Mouse (Mus musculus): Measurements from ENCODE around the gene Lcn9. TPM values are rescaled to one million over a fixed set of nuclear protein-coding genes. Genes with fewer than 3 reads are reported as not detected.

Lcn9 gene
- polyA plus RNA-seq, 1 experiment from 2014 or later, result not detected

DNA sequence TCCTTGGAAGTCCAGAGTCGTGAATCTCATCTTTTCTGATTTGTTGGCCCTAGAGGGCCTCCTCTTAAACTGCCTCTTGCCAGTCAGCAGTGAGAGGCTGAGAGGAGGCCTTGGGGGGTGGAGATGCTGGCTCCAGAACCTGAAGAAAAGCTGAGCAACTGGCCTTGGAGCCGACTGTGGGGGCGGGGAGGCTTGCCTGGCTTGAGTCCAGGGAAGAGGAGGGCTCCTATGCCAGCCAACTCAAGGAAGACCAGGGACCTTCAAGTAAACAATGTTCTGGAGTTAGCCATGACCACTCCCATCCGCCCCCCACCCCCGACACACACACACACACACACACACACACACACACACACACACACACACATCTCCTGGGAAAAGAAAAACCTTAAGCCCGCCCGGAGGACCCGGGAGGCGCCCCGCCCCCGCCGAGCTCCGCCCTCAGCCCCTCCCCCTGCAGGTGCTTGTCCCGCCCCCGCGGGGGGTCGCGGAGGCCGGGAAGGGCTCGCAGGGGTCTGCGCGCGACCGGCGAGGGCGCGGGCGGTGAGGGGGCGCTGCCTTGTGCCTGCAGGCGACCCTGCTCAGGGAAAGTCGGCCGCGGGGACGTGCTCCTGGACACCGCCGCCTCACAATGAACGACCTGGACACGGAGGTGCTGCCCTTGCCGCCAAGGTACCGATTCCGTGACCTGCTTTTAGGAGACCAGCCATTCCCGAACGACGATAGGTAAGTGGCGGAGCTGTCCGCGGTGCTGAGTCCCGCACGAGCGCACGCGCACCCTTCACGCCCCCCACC lies 40.6 kb downstream of the Lcn9 start, which contains the start of gene Kcnt1:
Kcnt1 (plus strand) TSS at position 398 of the 795 bp plus-strand sequence.
- H3K9me3 ChIP-seq (ENCODE audit: control insufficient read depth, low read length), result no peaks in the 10 kb centered on the region
- peak; percentile 48 for DNase-seq (ENCODE audit: low spot score)
- peak; percentile 46; the same call in 1 of the 2 replicates for ATAC-seq (ENCODE audit: low FRiP score, low TSS enrichment)
- no peaks in the 10 kb centered on the region; the same call in 1 of the 2 replicates for H3K4me1 ChIP-seq (replicated peaks; ENCODE audit: control insufficient read depth, insufficient read depth)
- H3K4me3 ChIP-seq (ENCODE audit: low read depth, low read length), result peak within 1 kb of the TSS; percentile 39
- H3K4me2 ChIP-seq (replicated peaks; ENCODE audit: low read depth), result peak within 1 kb of the TSS; percentile 74
- TF ChIP-seq EP300 (optimal IDR thresholded peaks at IDR 0.05), result no peak
- TF ChIP-seq CTCF (IDR thresholded peaks at IDR 0.05; ENCODE audit: low read depth), result no peak
- WGBS, result 2% methylated on average over 44 of the region's 53 CpGs
- no peaks in the 10 kb centered on the region for H3K36me3 ChIP-seq (ENCODE audit: control insufficient read depth, insufficient read depth, low read length)
- no peaks in the 10 kb centered on the region for H3K27me3 ChIP-seq (ENCODE audit: control insufficient read depth, insufficient read depth, low read length)
- no peak within 1 kb of the TSS for H3K27ac ChIP-seq (replicated peaks)
- no peak within 1 kb of the TSS for H3K9ac ChIP-seq (ENCODE audit: low read length)

DNA sequence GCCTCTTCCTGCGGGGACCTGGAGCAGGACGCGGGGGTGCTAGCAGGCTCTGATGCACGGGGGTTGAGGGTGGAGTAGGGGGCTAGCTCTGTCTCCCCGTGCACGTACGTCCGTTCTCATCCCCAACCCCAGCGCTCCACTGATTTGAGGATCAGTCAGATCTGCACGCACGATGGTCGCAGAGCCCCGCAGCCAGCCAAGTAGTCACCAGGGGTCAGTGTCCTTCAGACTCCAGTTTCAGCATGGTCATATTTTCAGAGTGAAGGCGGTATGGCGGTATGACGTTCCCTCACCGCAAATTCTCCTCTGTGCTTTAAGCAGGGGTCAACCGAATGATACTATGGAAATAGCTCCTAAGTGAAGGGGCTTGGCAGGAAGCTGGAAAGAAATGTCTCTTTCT lies 41.3 kb downstream of the Lcn9 start:
- no peak overlapping the region for H3K9ac ChIP-seq (ENCODE audit: low read length)
- WGBS, result 5% methylated on average over 18 of the region's 18 CpGs
- no peaks in the 10 kb centered on the region for H3K27me3 ChIP-seq (ENCODE audit: control insufficient read depth, insufficient read depth, low read length)
- DNase-seq (ENCODE audit: low spot score) (no peak), ATAC-seq (ENCODE audit: low FRiP score, low TSS enrichment) (no peak)
- no peak overlapping the region for H3K27ac ChIP-seq (replicated peaks)
- TF ChIP-seq EP300 (optimal IDR thresholded peaks at IDR 0.05) (no peak), CTCF (IDR thresholded peaks at IDR 0.05; ENCODE audit: low read depth) (0 out of 2 replicates have a peak, but pooled peaks have one; percentile 15)
- peak overlapping the region; percentile 39 for H3K4me3 ChIP-seq (ENCODE audit: low read depth, low read length)
- H3K4me1 ChIP-seq (replicated peaks; ENCODE audit: control insufficient read depth, insufficient read depth), result no peaks in the 10 kb centered on the region; the same call in 1 of the 2 replicates
- H3K4me2 ChIP-seq (replicated peaks; ENCODE audit: low read depth), result peak overlapping the region; percentile 74
- H3K36me3 ChIP-seq (ENCODE audit: control insufficient read depth, insufficient read depth, low read length), result no peaks in the 10 kb centered on the region
- H3K9me3 ChIP-seq (ENCODE audit: control insufficient read depth, low read length), result no peaks in the 10 kb centered on the region

GRCm38 (mm10) chr2:25865412-25865811 lies 42.5 kb downstream of the Lcn9 start:
- Histone ChIP-seq H3K27me3 (ENCODE audit: control insufficient read depth, insufficient read depth, low read length) (no peaks in the 10 kb centered on the region), H3K4me2 (replicated peaks; ENCODE audit: low read depth) (no peak overlapping the region), H3K4me3 (ENCODE audit: low read depth, low read length) (no peak overlapping the region), H3K9ac (ENCODE audit: low read length) (no peak overlapping the region), H3K4me1 (replicated peaks; ENCODE audit: control insufficient read depth, insufficient read depth) (no peaks in the 10 kb centered on the region; the same call in 1 of the 2 replicates), H3K36me3 (ENCODE audit: control insufficient read depth, insufficient read depth, low read length) (no peaks in the 10 kb centered on the region), H3K27ac (replicated peaks) (no peak overlapping the region), H3K9me3 (ENCODE audit: control insufficient read depth, low read length) (no peaks in the 10 kb centered on the region)
- no peak for DNase-seq (ENCODE audit: low spot score)
- ATAC-seq (ENCODE audit: low FRiP score, low TSS enrichment), result no peak
- TF ChIP-seq CTCF (IDR thresholded peaks at IDR 0.05; ENCODE audit: low read depth), result peak; percentile 49
- no peak for TF ChIP-seq EP300 (optimal IDR thresholded peaks at IDR 0.05)
- WGBS, result 15% methylated on average over 4 of the region's 4 CpGs

DNA sequence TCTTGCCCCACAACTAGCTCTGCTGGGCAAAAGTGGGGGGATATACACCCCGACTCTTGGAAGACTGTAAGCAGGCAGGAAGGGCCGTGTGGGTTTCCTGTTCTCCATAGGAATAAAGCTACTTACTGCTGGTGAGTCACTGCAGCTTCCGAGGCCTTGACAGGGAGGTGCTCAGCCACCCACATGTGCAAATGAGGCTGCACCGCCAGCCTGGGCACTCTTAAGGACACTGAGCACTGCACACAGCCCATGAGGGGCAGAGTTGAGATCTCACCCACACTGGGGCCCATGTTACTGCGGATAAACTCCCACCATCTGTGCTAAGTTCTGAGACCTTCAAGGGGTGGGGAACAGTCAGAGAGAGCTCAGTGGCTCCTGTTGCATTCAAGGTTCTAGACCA lies 43.7 kb downstream of the Lcn9 start:
- no peak overlapping the region for H3K4me3 ChIP-seq (ENCODE audit: low read depth, low read length)
- H3K27me3 ChIP-seq (ENCODE audit: control insufficient read depth, insufficient read depth, low read length), result no peaks in the 10 kb centered on the region
- no peak overlapping the region for H3K4me2 ChIP-seq (replicated peaks; ENCODE audit: low read depth)
- no peak overlapping the region for H3K27ac ChIP-seq (replicated peaks)
- H3K4me1 ChIP-seq (replicated peaks; ENCODE audit: control insufficient read depth, insufficient read depth), result no peaks in the 10 kb centered on the region; the same call in 1 of the 2 replicates
- 60% methylated on average over 5 of the region's 5 CpGs for WGBS
- H3K9me3 ChIP-seq (ENCODE audit: control insufficient read depth, low read length), result no peaks in the 10 kb centered on the region
- no peaks in the 10 kb centered on the region for H3K36me3 ChIP-seq (ENCODE audit: control insufficient read depth, insufficient read depth, low read length)
- no peak overlapping the region for H3K9ac ChIP-seq (ENCODE audit: low read length)
- no peak for TF ChIP-seq EP300 (optimal IDR thresholded peaks at IDR 0.05)
- no peak for TF ChIP-seq CTCF (IDR thresholded peaks at IDR 0.05; ENCODE audit: low read depth)
- no peak for ATAC-seq (ENCODE audit: low FRiP score, low TSS enrichment)
- DNase-seq (ENCODE audit: low spot score), result no peak

Other genes starting within 250 kb of the Lcn9 start
- gene Mamdc4, start 248.3 kb upstream of the Lcn9 start, polyA plus RNA-seq (2015; fragmentation: Nextera tagmentation; extraction: Ambion mirVana), result 0.34 and 0.55 TPM in 2 replicates
- 87.0 and 87.5 TPM in 2 replicates for gene Phpt1, start 247.9 kb upstream of the Lcn9 start, polyA plus RNA-seq (2015; fragmentation: Nextera tagmentation; extraction: Ambion mirVana)
- gene Ajm1, start 241.4 kb upstream of the Lcn9 start, polyA plus RNA-seq (2015; fragmentation: Nextera tagmentation; extraction: Ambion mirVana), result 0.29 and 0.52 TPM in 2 replicates
- 30.9 and 32.2 TPM in 2 replicates for gene Rabl6, start 214.6 kb upstream of the Lcn9 start, polyA plus RNA-seq (2015; fragmentation: Nextera tagmentation; extraction: Ambion mirVana)
- 0.21 and 0.34 TPM in 2 replicates for gene Ccdc183, start 205.5 kb upstream of the Lcn9 start, polyA plus RNA-seq (2015; fragmentation: Nextera tagmentation; extraction: Ambion mirVana)
- gene Tmem141, start 201.1 kb upstream of the Lcn9 start, polyA plus RNA-seq (2015; fragmentation: Nextera tagmentation; extraction: Ambion mirVana), result 32.4 and 33.3 TPM in 2 replicates
- 3.5 and 3.8 TPM in 2 replicates for gene Fcna, start 195.1 kb upstream of the Lcn9 start, polyA plus RNA-seq (2015; fragmentation: Nextera tagmentation; extraction: Ambion mirVana)
- 0.16 and 0.22 TPM in 2 replicates for gene Lcn8, start 170.0 kb upstream of the Lcn9 start, polyA plus RNA-seq (2015; fragmentation: Nextera tagmentation; extraction: Ambion mirVana)
- gene Lcn5, start 165.2 kb upstream of the Lcn9 start, polyA plus RNA-seq (2015; fragmentation: Nextera tagmentation; extraction: Ambion mirVana), result not detected in 2 replicates
- not detected in 2 replicates for gene Lcn6, start 146.4 kb upstream of the Lcn9 start, polyA plus RNA-seq (2015; fragmentation: Nextera tagmentation; extraction: Ambion mirVana)
- gene Lcn10, start 140.4 kb upstream of the Lcn9 start, polyA plus RNA-seq (2015; fragmentation: Nextera tagmentation; extraction: Ambion mirVana), result not detected in 2 replicates
- 0.39 TPM in 1 of 2 replicates, not detected in the other for gene Obp2a, start 123.1 kb upstream of the Lcn9 start, polyA plus RNA-seq (2015; fragmentation: Nextera tagmentation; extraction: Ambion mirVana)
- 53.9 and 55.6 TPM in 2 replicates for gene Bmyc, start 116.4 kb upstream of the Lcn9 start, polyA plus RNA-seq (2015; fragmentation: Nextera tagmentation; extraction: Ambion mirVana)
- not detected in 2 replicates for gene Obp2b, start 86.1 kb upstream of the Lcn9 start, polyA plus RNA-seq (2015; fragmentation: Nextera tagmentation; extraction: Ambion mirVana)
- gene Lcn3, start 57.6 kb upstream of the Lcn9 start, polyA plus RNA-seq (2015; fragmentation: Nextera tagmentation; extraction: Ambion mirVana), result not detected in 2 replicates
- not detected in 2 replicates for gene Lcn11, start 46.1 kb upstream of the Lcn9 start, polyA plus RNA-seq (2015; fragmentation: Nextera tagmentation; extraction: Ambion mirVana)
- 1.2 and 1.6 TPM in 2 replicates for gene Gm13539, start 40.9 kb upstream of the Lcn9 start, polyA plus RNA-seq (2015; fragmentation: Nextera tagmentation; extraction: Ambion mirVana)
- not detected in 2 replicates for gene Glt6d1, start 7.3 kb upstream of the Lcn9 start, polyA plus RNA-seq (2015; fragmentation: Nextera tagmentation; extraction: Ambion mirVana)
- gene Sohlh1, start 24.1 kb downstream of the Lcn9 start, polyA plus RNA-seq (2015; fragmentation: Nextera tagmentation; extraction: Ambion mirVana), result 0.10 TPM in 1 of 2 replicates, not detected in the other
- 0.19 and 0.30 TPM in 2 replicates for gene Kcnt1, start 40.6 kb downstream of the Lcn9 start, polyA plus RNA-seq (2015; fragmentation: Nextera tagmentation; extraction: Ambion mirVana)
- 4.2 and 6.5 TPM in 2 replicates for gene Camsap1, start 160.1 kb downstream of the Lcn9 start, polyA plus RNA-seq (2015; fragmentation: Nextera tagmentation; extraction: Ambion mirVana)
- 47.7 and 49.1 TPM in 2 replicates for gene Ubac1, start 198.6 kb downstream of the Lcn9 start, polyA plus RNA-seq (2015; fragmentation: Nextera tagmentation; extraction: Ambion mirVana)

Measured in stomach, postnatal 0 days (tissue).